Mouse (Mus musculus): Measurements from ENCODE around the gene Vipr2.

Gene Vipr2

DNA sequence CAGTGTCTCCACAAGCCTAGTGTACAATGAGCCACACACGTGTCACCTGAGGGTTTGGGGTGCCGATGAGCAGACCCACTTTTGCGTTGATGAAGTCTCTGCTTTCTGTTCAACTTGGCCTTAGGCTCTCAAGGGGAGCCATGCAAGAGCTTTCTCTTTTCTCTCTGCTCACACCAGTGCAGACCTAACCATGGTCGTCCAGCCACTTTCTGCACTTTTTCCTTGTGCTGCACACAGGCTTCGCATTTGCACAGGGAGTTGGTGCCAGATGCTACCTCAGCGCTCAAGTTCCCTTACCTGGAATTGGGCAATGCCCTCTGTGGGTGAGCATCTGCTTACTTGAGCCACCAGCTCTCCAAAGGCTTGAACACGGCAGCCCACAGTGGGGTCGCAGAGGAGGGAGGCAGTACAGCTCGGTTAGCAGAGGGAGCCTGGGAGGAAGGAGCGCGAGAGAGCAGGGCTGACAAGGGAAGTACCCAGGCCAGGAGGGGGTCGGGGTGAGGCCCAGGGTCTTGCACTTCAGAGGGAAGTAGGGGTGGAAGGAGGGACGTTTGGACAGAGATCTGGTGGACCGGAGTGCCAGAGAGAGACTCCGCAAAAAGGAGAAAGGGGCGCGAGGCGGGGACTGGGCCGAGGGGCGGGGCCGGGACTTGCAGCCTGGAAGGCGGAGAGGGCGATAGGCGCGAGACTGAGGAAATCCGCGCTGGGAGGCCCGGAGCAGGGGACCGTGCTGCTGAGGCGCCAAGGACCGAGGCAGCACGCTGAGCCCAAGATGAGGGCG, at the start of gene Vipr2:
Gene Vipr2, plus strand, starts transcription at position 653 of the 781 bp plus-strand sequence.
- peak; percentile 61 for DNase-seq (ENCODE audit: low read depth, low spot score)

DNA sequence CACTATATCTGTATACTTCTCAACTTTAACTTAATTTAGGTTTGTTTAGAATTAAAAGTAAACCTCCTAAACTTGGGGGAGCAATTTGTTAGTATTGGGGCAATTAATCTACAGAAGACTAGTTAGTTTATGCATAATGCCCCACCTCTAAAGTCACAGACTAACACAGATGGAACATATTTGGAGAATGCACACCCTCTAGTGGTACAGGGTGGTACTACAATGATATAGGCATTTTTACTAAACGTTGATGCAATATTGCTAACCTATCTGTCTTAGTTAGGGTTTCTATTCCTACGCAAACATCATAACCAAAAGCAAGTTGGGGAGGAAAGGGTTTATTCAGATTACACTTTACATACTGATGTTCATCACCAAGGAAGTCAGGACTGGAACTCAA, 49.4 kb upstream of the Vipr2 start:
- peak; percentile 26 for DNase-seq (ENCODE audit: low read depth, low spot score)

DNA sequence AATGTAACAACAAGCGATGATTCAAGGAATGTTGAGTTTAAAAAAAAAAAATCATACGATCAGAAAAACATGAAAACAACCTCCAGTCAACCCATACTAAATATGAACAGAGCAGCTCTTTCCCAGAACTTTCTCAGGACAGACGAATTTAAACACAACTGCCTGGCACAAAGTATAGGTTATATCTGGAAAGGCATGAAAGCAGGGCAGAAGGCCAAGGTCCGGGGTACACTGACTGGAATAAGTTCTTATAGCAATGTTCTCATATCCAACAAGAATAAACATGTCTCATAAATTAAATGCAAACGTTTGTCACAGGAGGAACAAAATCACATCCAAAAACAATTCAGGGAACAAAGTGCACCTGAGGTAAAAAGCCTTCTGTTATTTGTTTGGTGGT, 42.2 kb upstream of the Vipr2 start:
- no peak for DNase-seq (ENCODE audit: low read depth, low spot score)

GRCm38 (mm10) chr12:116044785-116045184, 32.7 kb upstream of the Vipr2 start:
- no peak for DNase-seq (ENCODE audit: low read depth, low spot score)

DNA sequence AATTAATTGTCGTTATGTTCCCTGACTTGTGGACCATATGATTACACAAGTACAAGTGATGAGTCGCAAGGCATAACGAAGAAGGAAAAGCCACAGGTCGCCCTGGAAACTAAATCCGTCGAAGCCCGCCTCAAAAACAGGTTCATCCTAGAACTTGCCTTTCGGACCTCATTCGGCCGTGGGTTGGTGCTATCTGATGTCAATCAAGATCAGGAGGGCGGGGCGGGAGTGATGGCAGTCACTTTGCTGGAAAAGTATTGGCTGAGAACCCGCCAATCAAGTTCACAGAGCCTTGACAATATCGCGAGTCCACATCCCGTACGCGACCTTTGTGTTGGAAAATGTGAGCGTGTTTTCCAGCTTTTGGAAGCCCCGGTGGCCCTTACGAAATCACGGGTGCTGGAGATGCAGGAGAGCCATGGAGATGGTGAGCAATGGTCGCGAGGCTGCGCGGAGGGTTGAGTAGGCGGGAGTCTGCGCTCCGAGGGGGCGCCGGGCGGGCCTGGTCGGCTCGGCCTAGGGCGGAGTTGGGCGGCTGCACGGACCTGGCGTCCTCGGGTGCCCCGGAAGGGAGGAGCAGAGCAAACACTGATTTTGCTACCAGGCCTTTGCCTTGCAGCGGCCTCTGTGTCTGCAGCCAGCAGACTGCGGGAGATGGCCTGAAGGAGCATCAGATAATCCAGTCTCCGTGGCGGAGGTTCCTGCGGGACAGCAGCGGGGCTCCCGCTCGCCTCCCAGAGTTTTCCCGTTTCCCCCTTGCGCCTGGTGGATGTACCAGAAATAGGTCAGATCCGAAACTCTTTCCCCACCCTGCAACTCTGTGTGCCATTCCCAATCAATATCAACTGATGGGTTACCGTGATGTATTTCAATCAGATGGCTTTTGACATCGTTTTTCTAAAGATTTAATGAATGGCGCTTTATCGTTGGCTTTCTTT, 29.8 kb upstream of the Vipr2 start, which contains the start of gene Zfp386:
Gene Zfp386, plus strand, starts transcription at position 285 of the 938 bp plus-strand sequence.
- peak; percentile 97 for DNase-seq (ENCODE audit: low read depth, low spot score)

DNA sequence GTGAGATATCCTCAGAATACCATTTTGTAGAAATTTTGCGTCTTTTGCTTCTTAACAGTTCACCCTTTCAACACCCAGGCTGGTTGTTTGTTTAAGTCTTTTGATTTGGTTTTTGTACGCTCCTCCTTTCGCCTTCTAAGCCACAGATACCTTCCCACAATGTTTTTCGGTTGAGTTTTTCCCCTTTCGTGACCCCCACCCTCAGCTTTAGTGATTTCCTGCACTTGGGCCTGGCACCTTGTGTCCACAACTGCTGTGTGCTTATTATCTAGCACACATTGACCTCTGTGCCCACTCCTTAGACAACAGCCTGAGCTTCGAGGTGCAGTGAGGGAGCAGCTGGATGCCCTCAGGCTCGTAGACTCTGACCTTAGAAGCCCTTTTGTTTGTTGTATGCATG, 28.8 kb upstream of the Vipr2 start:
- DNase-seq (ENCODE audit: low read depth, low spot score): no peak

GRCm38 (mm10) chr12:116049236-116049635, 28.3 kb upstream of the Vipr2 start:
- DNase-seq (ENCODE audit: low read depth, low spot score): no peak

GRCm38 (mm10) chr12:116049701-116050100, 27.8 kb upstream of the Vipr2 start:
- no peak for DNase-seq (ENCODE audit: low read depth, low spot score)

DNA sequence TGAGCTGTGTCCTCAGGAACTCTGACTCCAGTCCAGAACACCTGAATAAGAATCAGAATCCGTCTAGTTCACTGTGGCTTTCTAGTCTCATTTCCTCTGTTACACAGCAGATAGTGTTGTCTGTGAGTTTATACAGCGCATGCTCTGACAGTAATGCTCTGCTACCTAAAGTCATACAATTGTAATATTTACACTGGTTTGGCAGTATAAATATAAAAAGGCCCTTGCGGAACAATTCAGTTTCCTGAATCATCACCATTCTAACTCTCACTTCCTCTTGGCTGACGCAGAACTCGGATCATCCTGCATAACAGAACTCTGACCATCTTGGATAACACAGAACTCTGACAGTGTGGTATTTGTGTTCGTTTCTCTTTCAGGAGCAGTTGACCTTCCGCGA, 23.2 kb upstream of the Vipr2 start:
- no peak for DNase-seq (ENCODE audit: low read depth, low spot score)

DNA sequence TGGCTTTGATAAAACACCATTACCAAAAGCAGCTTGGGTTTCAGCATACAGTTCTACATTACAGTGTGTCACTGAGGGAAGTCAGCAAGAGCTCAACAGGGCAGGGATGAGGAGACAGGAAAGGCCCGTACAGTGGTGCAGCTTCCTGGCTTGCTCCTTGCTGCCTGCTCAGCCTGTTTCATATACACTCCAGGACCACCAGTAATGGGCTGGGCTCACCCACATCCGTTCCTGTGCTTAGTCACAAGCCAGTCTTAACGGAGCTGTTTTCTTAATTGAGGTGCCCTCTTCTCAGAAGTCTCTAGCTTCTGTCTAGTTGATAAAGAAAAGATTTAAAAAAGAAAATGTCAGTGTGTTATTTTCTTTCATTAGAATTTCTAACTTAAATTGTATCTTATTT, 21.4 kb upstream of the Vipr2 start:
- DNase-seq (ENCODE audit: low read depth, low spot score): no peak

- no peak for DNase-seq (ENCODE audit: low read depth, low spot score)
These were observed 15.8 kb upstream of the Vipr2 start for GRCm38 (mm10) chr12:116061561-116062193.

DNA sequence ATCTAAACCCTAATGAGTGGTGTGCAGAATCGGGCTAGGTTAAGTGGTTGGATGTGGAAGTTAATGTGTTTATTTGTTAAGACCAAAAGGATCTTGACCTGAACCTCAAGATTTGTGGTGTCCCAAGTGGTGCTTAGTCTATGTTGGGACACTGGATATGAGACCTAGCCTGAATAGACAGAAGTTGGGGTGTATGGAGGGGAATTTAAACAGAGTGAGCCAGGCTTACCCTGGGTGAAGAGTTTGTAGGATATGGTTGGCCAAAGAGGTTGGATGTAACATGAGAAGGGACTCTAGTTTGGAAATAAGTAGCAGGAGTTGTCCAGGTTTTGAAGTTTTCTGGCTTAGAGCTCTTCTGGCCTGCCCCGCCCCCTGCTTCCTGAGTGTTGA, 15.3 kb upstream of the Vipr2 start:
- DNase-seq (ENCODE audit: low read depth, low spot score): no peak

DNA sequence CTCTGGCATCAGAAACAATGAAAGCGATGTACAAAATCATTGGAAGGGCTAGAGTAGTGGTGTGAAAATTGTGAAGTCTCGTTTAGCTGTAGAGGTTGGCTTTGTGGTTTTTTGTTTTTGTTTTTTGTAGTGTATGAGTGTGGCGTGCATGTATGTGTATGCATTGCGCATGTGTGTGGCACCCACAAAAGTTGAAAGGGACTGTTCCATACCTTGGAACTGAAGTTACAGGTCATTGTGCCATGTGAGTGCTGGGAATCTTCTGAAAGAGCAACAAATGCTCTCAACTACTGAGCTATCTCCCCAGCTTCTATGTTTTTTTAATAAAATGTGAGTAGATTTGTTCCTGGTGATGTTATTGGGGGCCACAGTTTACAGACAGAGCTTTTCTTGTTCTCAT, 14.5 kb upstream of the Vipr2 start:
- no peak for DNase-seq (ENCODE audit: low read depth, low spot score)

GRCm38 (mm10) chr12:116071023-116071422, 6.5 kb upstream of the Vipr2 start:
- DNase-seq (ENCODE audit: low read depth, low spot score): no peak

DNA sequence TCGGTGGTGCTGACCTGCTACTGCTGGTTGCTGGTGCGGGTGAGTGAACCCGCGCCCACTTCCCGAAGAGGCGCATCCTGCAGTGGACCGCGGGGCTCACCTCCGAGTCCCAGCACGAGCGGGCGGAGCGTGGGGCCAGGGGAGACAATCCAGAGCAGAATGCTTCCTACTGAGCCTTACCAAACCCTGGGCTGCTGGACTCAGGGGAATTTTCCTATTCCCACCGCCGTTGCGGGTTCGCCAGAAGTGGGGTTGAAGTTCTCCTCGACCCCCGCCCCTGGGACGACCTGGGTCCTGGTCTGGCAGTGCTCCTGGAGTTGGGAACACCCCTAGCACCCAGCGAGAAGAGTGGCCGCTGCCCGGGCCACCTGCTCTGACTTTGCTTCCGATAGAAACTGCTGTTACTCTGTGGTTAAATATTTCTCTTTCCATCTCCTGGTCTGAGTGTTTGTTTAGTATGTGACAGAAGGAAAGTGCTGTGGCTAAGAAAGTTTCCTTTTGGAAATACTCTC, 385 bp downstream of the Vipr2 start:
- DNase-seq (ENCODE audit: low read depth, low spot score): no peak

GRCm38 (mm10) chr12:116083125-116083524, 5.6 kb downstream of the Vipr2 start:
- DNase-seq (ENCODE audit: low read depth, low spot score): no peak

DNA sequence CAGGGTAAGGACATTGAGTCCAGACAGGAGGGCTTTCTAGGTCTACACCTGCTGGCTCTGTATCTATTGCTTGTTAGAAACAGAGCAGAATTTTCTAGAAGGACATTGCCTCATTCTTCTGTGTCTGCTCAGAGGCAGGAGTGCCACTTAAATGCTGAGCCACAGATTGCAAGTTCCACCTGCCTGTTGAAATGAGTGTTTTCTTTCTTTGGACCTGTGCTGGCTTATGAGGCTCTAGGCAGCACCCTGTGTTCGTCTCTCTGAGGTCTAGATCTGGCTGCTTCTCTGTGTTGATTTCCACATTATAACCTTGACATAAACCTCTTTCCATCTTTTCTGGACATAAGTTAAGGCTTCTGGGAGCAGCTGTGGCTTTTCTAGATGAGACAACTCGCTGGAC, 6.8 kb downstream of the Vipr2 start:
- DNase-seq (ENCODE audit: low read depth, low spot score): no peak

DNA sequence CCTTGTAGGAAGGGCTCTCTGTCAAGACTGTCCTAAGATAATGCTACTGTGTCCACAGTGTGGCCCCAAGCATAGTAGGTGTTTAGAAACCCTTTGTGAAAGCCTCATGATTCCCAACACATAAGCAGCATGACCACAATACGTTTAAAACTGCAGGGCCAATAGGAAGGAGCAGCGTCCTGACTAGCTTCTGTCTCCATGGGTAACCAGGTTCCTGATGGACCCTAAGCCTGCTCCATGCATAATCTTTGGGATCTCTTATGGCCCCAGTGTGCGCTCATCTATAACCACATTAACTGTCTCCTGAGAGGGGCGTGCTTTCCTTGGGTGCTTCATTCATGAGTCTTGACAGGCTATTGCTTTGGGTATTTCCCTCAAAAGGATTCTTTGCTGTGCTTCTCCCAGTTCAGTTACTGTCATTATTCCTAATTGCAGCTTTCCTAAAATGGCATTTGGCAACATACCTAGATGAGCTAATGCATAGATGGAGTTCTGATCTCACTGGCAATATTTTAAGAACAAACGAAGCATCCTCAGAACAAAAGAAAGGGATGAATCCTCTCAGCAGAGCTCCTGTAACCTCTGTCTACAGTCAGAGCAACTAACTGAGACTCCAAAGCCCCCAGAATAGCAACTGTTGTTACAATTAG, 9.6 kb downstream of the Vipr2 start:
- no peak for DNase-seq (ENCODE audit: low read depth, low spot score)

DNA sequence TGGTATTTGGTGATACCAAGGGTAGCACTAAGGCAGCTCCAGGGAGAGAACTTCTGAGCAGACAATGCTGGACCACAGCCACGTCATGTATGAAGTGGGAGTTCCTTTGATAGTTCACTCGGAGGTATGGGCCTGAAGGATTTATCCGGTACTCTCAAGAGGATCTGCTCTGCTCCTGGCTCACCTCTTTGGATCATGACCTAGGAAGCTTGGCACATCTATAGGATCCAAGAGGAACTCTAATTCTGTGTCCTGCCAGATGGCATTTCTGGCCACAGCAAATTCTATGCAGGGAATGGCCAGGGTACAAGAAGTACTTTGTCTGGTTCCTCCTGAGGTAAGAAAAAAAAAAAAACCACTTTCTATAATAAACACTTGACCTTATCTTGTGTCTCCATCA, 12.3 kb downstream of the Vipr2 start:
- DNase-seq (ENCODE audit: low read depth, low spot score): no peak

- no peak for DNase-seq (ENCODE audit: low read depth, low spot score)
These were observed 17.4 kb downstream of the Vipr2 start for GRCm38 (mm10) chr12:116094765-116095555.

All from forelimb bud, embryonic 11.5 days (tissue).